Mouse (Mus musculus) kidney, embryonic 15.5 days (tissue): ENCODE measurements around the gene Usf2. TPM values are rescaled to one million over a fixed set of nuclear protein-coding genes. Genes with fewer than 3 reads are reported as not detected.

Experiments used
- ATAC-seq: fragments of 200-750 bp; cut with Nextera tagmentation; replicated peaks from 2 replicates; pipeline ENCODE4 v1.8.0; 2017; ENCODE audit warnings: moderate TSS enrichment; ENCODE audit not compliant: low FRiP score
- H3K27ac ChIP-seq: fragments of 300-500 bp; sonication (generic); 2 replicates; pipeline ENCODE4 v1.5.1; 2015; ENCODE audit warnings: mild to moderate bottlenecking, inconsistent platforms
- H3K27me3 ChIP-seq: fragments of 300-500 bp; sonication (generic); 2 replicates; pipeline ENCODE4 v1.6.1; 2015; ENCODE audit warnings: inconsistent platforms
- H3K36me3 ChIP-seq: fragments of 300-500 bp; sonication (generic); 2 replicates; pipeline ENCODE4 v1.6.1; 2015; ENCODE audit warnings: inconsistent platforms
- H3K4me1 ChIP-seq: fragments of 300-500 bp; sonication (generic); 2 replicates; pipeline ENCODE4 v1.6.1; 2015; ENCODE audit warnings: inconsistent platforms
- H3K4me2 ChIP-seq: fragments of 300-500 bp; sonication (generic); 2 replicates; pipeline ENCODE4 v1.6.1; 2015; ENCODE audit warnings: moderate library complexity, mild to moderate bottlenecking, inconsistent platforms
- H3K4me3 ChIP-seq: fragments of 300-500 bp; sonication (generic); replicated peaks from 2 replicates; pipeline ENCODE4 v1.5.1; 2015; ENCODE audit warnings: mild to moderate bottlenecking, inconsistent platforms
- H3K9ac ChIP-seq: fragments of 300-500 bp; sonication (generic); 2 replicates; pipeline ENCODE4 v1.6.1; 2015; ENCODE audit warnings: mild to moderate bottlenecking, inconsistent platforms
- H3K9me3 ChIP-seq: fragments of 300-500 bp; sonication (generic); replicated peaks from 2 replicates; pipeline ENCODE4 v1.6.1; 2016; ENCODE audit warnings: inconsistent platforms
- whole genome bisulfite sequencing: fragments of 180-500 bp; shearing (Covaris S2); methylation state at CpG from one replicate; pipeline ENCODE4 v1.1.7; 2015; ENCODE audit warnings: mixed read lengths; 5-methylcytosine and 5-hydroxymethylcytosine counted together
- polyA plus RNA-seq: library from polyadenylated mRNA; unstranded; fragments of >200 nt; fragmentation: Nextera tagmentation; extraction: Ambion mirVana; gene quantifications from 2 replicates; pipeline ENCODE4 v1.2.1, GENCODE M21; 2015

Gene Usf2
- polyA plus RNA-seq: 25.0 and 25.3 TPM in 2 replicates

- H3K27ac ChIP-seq: peak within 1 kb of the TSS; percentile 99
- WGBS: 0% methylated on average over 60 of the region's 82 CpGs
Observed at GRCm38 (mm10) chr7:30956756-30957366, at the start of gene Usf2. Gene Usf2, minus strand, starts transcription at chr7:30956803.

GRCm38 (mm10) chr7:31002650-31003049, 46.0 kb upstream of the Usf2 start:
- no peaks in the 10 kb centered on the region for H3K36me3 ChIP-seq
- H3K9me3 ChIP-seq: no peaks in the 10 kb centered on the region
- WGBS: 79% methylated on average over 8 of the region's 8 CpGs
- H3K27me3 ChIP-seq: no peaks in the 10 kb centered on the region
- no peak overlapping the region for H3K4me3 ChIP-seq
- no peak overlapping the region for H3K4me2 ChIP-seq
- no peak overlapping the region for H3K9ac ChIP-seq
- peaks cover 11% of the 10 kb centered on the region for H3K4me1 ChIP-seq
- ATAC-seq: no peak
- no peak overlapping the region for H3K27ac ChIP-seq

More at GRCm38 (mm10) chr7:30956756-30957366, at the start of gene Usf2:
- ATAC-seq: peak; percentile 49
- Histone ChIP-seq H3K36me3 (peaks cover 66% of the 10 kb centered on the region), H3K4me2 (peak within 1 kb of the TSS; percentile 90), H3K4me3 (peak within 1 kb of the TSS; percentile 93), H3K27me3 (no peaks in the 10 kb centered on the region), H3K4me1 (peaks cover 24% of the 10 kb centered on the region), H3K9me3 (no peaks in the 10 kb centered on the region), H3K9ac (peak within 1 kb of the TSS; percentile 100)

- peak; percentile 70; the same call in 1 of the 2 replicates for ATAC-seq
- Histone ChIP-seq H3K4me3 (no peak overlapping the region), H3K4me2 (peak overlapping the region; percentile 23), H3K27ac (no peak overlapping the region; the same call in 1 of the 2 replicates), H3K9me3 (peaks cover 5% of the 10 kb centered on the region; the same call in 1 of the 2 replicates), H3K9ac (no peak overlapping the region), H3K27me3 (no peaks in the 10 kb centered on the region), H3K36me3 (no peaks in the 10 kb centered on the region), H3K4me1 (peaks cover 11% of the 10 kb centered on the region)
- 26% methylated on average over 7 of the region's 7 CpGs for WGBS
Observed at GRCm38 (mm10) chr7:31000505-31001020, 44.0 kb upstream of the Usf2 start.

- Histone ChIP-seq H3K27me3 (no peaks in the 10 kb centered on the region), H3K27ac (no peak overlapping the region), H3K4me1 (peaks cover 11% of the 10 kb centered on the region), H3K4me2 (no peak overlapping the region), H3K4me3 (no peak overlapping the region), H3K9ac (no peak overlapping the region), H3K9me3 (peaks cover 5% of the 10 kb centered on the region; the same call in 1 of the 2 replicates), H3K36me3 (no peaks in the 10 kb centered on the region)
- ATAC-seq: no peak
- 89% methylated on average over 2 of the region's 2 CpGs for WGBS
Observed at GRCm38 (mm10) chr7:30996491-30996890, 39.9 kb upstream of the Usf2 start.

GRCm38 (mm10) chr7:30993986-30994385, 37.4 kb upstream of the Usf2 start:
- ATAC-seq: no peak
- WGBS: 84% methylated on average over 5 of the region's 5 CpGs

GRCm38 (mm10) chr7:30992148-30992547, 35.5 kb upstream of the Usf2 start:
- Histone ChIP-seq H3K9ac (no peak overlapping the region), H3K4me2 (no peak overlapping the region), H3K4me1 (no peaks in the 10 kb centered on the region), H3K27ac (no peak overlapping the region), H3K36me3 (no peaks in the 10 kb centered on the region), H3K27me3 (no peaks in the 10 kb centered on the region), H3K4me3 (no peak overlapping the region), H3K9me3 (peaks cover 5% of the 10 kb centered on the region; the same call in 1 of the 2 replicates)
- WGBS: 72% methylated on average over 5 of the region's 5 CpGs
- no peak for ATAC-seq

More at GRCm38 (mm10) chr7:30993986-30994385, 37.4 kb upstream of the Usf2 start:
- no peak overlapping the region for H3K4me2 ChIP-seq
- H3K27ac ChIP-seq: no peak overlapping the region
- peaks cover 5% of the 10 kb centered on the region; the same call in 1 of the 2 replicates for H3K9me3 ChIP-seq
- H3K27me3 ChIP-seq: no peaks in the 10 kb centered on the region
- H3K4me3 ChIP-seq: no peak overlapping the region
- no peaks in the 10 kb centered on the region for H3K36me3 ChIP-seq
- no peak overlapping the region for H3K9ac ChIP-seq
- no peaks in the 10 kb centered on the region for H3K4me1 ChIP-seq

- no peak for ATAC-seq
- Histone ChIP-seq H3K27me3 (no peaks in the 10 kb centered on the region), H3K9me3 (no peaks in the 10 kb centered on the region), H3K4me2 (no peak overlapping the region), H3K9ac (no peak overlapping the region), H3K4me1 (no peaks in the 10 kb centered on the region), H3K4me3 (no peak overlapping the region), H3K36me3 (no peaks in the 10 kb centered on the region), H3K27ac (no peak overlapping the region)
- 81% methylated on average over 4 of the region's 4 CpGs for WGBS
Observed at GRCm38 (mm10) chr7:30988519-30989162, 32.0 kb upstream of the Usf2 start.

- H3K4me2 ChIP-seq: no peak overlapping the region
- H3K4me3 ChIP-seq: no peak overlapping the region
- 84% methylated on average over 9 of the region's 9 CpGs for WGBS
- H3K27me3 ChIP-seq: no peaks in the 10 kb centered on the region
- H3K27ac ChIP-seq: no peak overlapping the region
- no peaks in the 10 kb centered on the region for H3K36me3 ChIP-seq
- ATAC-seq: no peak
- no peak overlapping the region for H3K9ac ChIP-seq
- no peaks in the 10 kb centered on the region for H3K4me1 ChIP-seq
- H3K9me3 ChIP-seq: no peaks in the 10 kb centered on the region
Observed at GRCm38 (mm10) chr7:30985357-30985756, 28.8 kb upstream of the Usf2 start.

GRCm38 (mm10) chr7:30981703-30982102, 25.1 kb upstream of the Usf2 start:
- no peak overlapping the region for H3K9ac ChIP-seq
- 92% methylated on average over 4 of the region's 4 CpGs for WGBS
- H3K36me3 ChIP-seq: 0 out of 2 replicates have a peak, but pooled peaks cover 3% of the 10 kb centered on the region
- no peak overlapping the region for H3K27ac ChIP-seq
- no peaks in the 10 kb centered on the region for H3K9me3 ChIP-seq
- ATAC-seq: no peak
- H3K4me2 ChIP-seq: no peak overlapping the region
- H3K27me3 ChIP-seq: no peaks in the 10 kb centered on the region
- no peaks in the 10 kb centered on the region for H3K4me1 ChIP-seq
- no peak overlapping the region for H3K4me3 ChIP-seq

- WGBS: under 1% methylated on average over 37 of the region's 37 CpGs
- H3K27ac ChIP-seq: peak within 1 kb of the TSS; percentile 90
- peaks cover 5% of the 10 kb centered on the region; the same call in 1 of the 2 replicates for H3K36me3 ChIP-seq
- ATAC-seq: peak; percentile 94
- peaks cover 22% of the 10 kb centered on the region; the same call in 1 of the 2 replicates for H3K4me1 ChIP-seq
- peak within 1 kb of the TSS; percentile 56 for H3K4me3 ChIP-seq
- H3K9me3 ChIP-seq: no peaks in the 10 kb centered on the region
- peaks cover 21% of the 10 kb centered on the region for H3K27me3 ChIP-seq
- H3K9ac ChIP-seq: peak within 1 kb of the TSS; percentile 42
- H3K4me2 ChIP-seq: peak within 1 kb of the TSS; percentile 65
Observed at GRCm38 (mm10) chr7:30973501-30974289, 17.1 kb upstream of the Usf2 start, which contains the start of gene Fam187b. Gene Fam187b, plus strand, starts transcription at chr7:30973790.

- under 1% methylated on average over 19 of the region's 19 CpGs for WGBS
- peak; percentile 88 for ATAC-seq
- Histone ChIP-seq H3K27ac (peak within 1 kb of the TSS; percentile 90), H3K9ac (peak within 1 kb of the TSS; percentile 42), H3K4me3 (peak within 1 kb of the TSS; percentile 56), H3K4me2 (peak within 1 kb of the TSS; percentile 65), H3K9me3 (no peaks in the 10 kb centered on the region), H3K4me1 (peaks cover 22% of the 10 kb centered on the region; the same call in 1 of the 2 replicates), H3K27me3 (peaks cover 21% of the 10 kb centered on the region), H3K36me3 (peaks cover 5% of the 10 kb centered on the region; the same call in 1 of the 2 replicates)
Observed at GRCm38 (mm10) chr7:30973251-30973500, 16.6 kb upstream of the Usf2 start, which contains the start of gene Lsr. Gene Lsr, minus strand, starts transcription at chr7:30973464.
